Mouse (Mus musculus) intestine, embryonic 14.5 days (tissue): ENCODE data around the gene Cdkl2. TPM values are rescaled to one million over a fixed set of nuclear protein-coding genes. Genes with fewer than 3 reads are reported as not detected.

Experiments used
- ATAC-seq: fragments of 200-750 bp; cut with Nextera tagmentation; replicated peaks from 2 replicates; pipeline ENCODE4 v1.8.0; 2017; ENCODE audit warnings: low read depth, moderate number of reproducible peaks, moderate TSS enrichment, moderate library complexity; ENCODE audit not compliant: low FRiP score, low TSS enrichment
- DNase-seq: peaks from one replicate; pipeline ENCODE4 v3.0.0-alpha.2; 2018; ENCODE audit warnings: low spot score
- H3K27ac ChIP-seq: fragments of 300-500 bp; sonication (generic); 2 replicates; pipeline ENCODE4 v1.5.1; 2014; ENCODE audit warnings: low read depth, mild to moderate bottlenecking, control low read depth
- H3K27me3 ChIP-seq: fragments of 300-500 bp; sonication (generic); replicated peaks from 2 replicates; pipeline ENCODE4 v1.6.1; 2014; ENCODE audit warnings: low read length, control low read depth; ENCODE audit not compliant: control insufficient read depth, insufficient read depth
- H3K36me3 ChIP-seq: fragments of 300-500 bp; sonication (generic); 2 replicates; pipeline ENCODE4 v1.6.1; 2014; ENCODE audit warnings: low read length, control low read depth; ENCODE audit not compliant: control insufficient read depth, insufficient read depth
- H3K4me1 ChIP-seq: fragments of 300-500 bp; sonication (generic); replicated peaks from 2 replicates; pipeline ENCODE4 v1.6.1; 2014; ENCODE audit warnings: low read length, control low read depth, mixed read lengths; ENCODE audit not compliant: control insufficient read depth, insufficient read depth
- H3K4me2 ChIP-seq: fragments of 300-500 bp; sonication (generic); 2 replicates; pipeline ENCODE4 v1.6.1; 2014; ENCODE audit warnings: low read length
- H3K4me3 ChIP-seq: fragments of 300-500 bp; sonication (generic); 2 replicates; pipeline ENCODE4 v1.5.1; 2014; ENCODE audit warnings: low read depth, low read length, control low read depth, mixed read lengths
- H3K9ac ChIP-seq: fragments of 300-500 bp; sonication (generic); 2 replicates; pipeline ENCODE4 v1.6.1; 2014; ENCODE audit warnings: mild to moderate bottlenecking, low read length
- H3K9me3 ChIP-seq: fragments of 300-500 bp; sonication (generic); 2 replicates; pipeline ENCODE4 v1.6.1; 2016; ENCODE audit warnings: low read length, control low read depth; ENCODE audit not compliant: control insufficient read depth
- WGBS: fragments of 180-500 bp; shearing (Covaris S2); extraction: QIAGEN DNeasy Blood & Tissue Kit; methylation state at CpG from one replicate; pipeline ENCODE4 v1.1.7; 2014; 5-methylcytosine and 5-hydroxymethylcytosine counted together
- polyA plus RNA-seq: library from polyadenylated mRNA; unstranded; fragments of >200 nt; fragmentation: Nextera tagmentation; extraction: Ambion mirVana; gene quantifications from 2 replicates; pipeline ENCODE4 v1.2.1, GENCODE M21; 2014

The Cdkl2 gene
- polyA plus RNA-seq, 1 experiment from 2014 or later = 2.5 TPM

DNA sequence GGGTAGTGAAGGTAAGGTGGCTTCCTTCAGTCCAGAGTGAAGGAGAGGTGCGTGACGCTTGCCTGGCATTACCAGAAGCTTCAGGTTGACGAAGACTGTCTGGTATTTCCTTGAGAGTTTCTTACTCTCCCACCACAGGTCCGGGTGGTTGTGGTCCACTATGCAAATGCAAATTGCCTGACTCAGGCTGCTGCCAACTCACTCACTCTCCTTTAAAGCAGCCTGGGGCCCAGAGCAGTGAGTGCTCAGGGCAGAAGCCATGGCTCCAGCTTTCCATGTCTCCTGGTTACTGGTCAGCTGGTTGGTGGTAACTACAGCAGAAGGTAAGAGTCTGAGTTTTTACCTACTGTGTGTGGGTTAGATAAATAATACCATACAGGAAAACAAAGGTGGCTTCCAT lies 56.4 kb downstream of the Cdkl2 start, which contains the start of gene Odaph:
Odaph (plus strand) TSS at position 240 of the 400 bp plus-strand sequence.
- 74% methylated on average over 4 of the region's 4 CpGs for WGBS
- no peak within 1 kb of the TSS for H3K4me3 ChIP-seq
- no peaks in the 10 kb centered on the region for H3K36me3 ChIP-seq
- no peaks in the 10 kb centered on the region for H3K4me1 ChIP-seq
- H3K27me3 ChIP-seq = no peaks in the 10 kb centered on the region
- ATAC-seq = no peak
- no peaks in the 10 kb centered on the region for H3K9me3 ChIP-seq
- H3K27ac ChIP-seq = no peak within 1 kb of the TSS
- DNase-seq = no peak
- H3K4me2 ChIP-seq = no peak within 1 kb of the TSS
- H3K9ac ChIP-seq = no peak within 1 kb of the TSS

DNA sequence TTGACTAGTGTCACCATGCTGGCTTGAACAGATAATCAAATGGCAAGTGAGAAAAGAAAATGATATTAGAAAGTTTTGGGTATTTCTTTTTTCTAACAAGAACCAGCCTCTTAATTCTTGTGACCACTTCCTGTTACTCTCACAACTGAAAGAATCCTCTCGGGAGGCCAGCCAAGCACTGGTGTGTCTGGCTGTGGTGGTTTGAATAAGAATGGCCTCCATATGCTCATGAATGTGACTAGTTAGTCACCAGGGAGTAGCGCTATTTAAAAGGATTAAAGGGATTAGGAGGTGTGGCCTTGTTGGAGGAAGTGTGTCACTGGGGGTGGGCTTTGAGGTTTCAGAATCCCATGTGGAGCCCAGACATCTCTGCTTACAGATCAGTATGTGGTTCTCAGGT lies 58.0 kb downstream of the Cdkl2 start:
- Histone ChIP-seq H3K4me1 (no peaks in the 10 kb centered on the region), H3K4me2 (no peak overlapping the region), H3K9me3 (no peaks in the 10 kb centered on the region), H3K9ac (no peak overlapping the region), H3K36me3 (no peaks in the 10 kb centered on the region), H3K27ac (no peak overlapping the region), H3K27me3 (no peaks in the 10 kb centered on the region), H3K4me3 (no peak overlapping the region)
- 71% methylated on average over 2 of the region's 2 CpGs for WGBS
- ATAC-seq (no peak), DNase-seq (no peak)

DNA sequence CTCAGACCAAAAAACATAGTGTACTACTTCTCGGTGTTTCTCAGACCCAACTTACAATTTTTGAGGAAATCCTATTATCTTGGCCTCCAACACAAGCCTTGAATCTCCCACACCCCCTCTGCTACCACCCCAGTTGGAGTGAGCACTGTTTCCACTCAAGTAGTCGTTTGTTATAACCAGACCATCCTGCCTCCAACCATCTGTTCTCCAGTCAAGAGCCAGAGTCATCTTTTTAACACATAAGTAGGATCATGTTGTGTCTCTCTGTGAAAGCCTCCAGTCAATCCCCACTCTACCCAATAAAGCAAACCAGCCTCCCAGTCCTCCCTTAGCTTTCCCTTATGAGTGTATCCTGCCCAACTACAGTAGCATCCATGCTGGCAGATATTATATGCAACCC lies 60.2 kb downstream of the Cdkl2 start:
- WGBS = 61% methylated on average over 2 of the region's 2 CpGs
- Histone ChIP-seq H3K36me3 (no peaks in the 10 kb centered on the region), H3K9ac (no peak overlapping the region), H3K27me3 (no peaks in the 10 kb centered on the region), H3K9me3 (no peaks in the 10 kb centered on the region), H3K27ac (no peak overlapping the region), H3K4me3 (no peak overlapping the region), H3K4me1 (no peaks in the 10 kb centered on the region), H3K4me2 (no peak overlapping the region)
- DNase-seq (no peak), ATAC-seq (no peak)

DNA sequence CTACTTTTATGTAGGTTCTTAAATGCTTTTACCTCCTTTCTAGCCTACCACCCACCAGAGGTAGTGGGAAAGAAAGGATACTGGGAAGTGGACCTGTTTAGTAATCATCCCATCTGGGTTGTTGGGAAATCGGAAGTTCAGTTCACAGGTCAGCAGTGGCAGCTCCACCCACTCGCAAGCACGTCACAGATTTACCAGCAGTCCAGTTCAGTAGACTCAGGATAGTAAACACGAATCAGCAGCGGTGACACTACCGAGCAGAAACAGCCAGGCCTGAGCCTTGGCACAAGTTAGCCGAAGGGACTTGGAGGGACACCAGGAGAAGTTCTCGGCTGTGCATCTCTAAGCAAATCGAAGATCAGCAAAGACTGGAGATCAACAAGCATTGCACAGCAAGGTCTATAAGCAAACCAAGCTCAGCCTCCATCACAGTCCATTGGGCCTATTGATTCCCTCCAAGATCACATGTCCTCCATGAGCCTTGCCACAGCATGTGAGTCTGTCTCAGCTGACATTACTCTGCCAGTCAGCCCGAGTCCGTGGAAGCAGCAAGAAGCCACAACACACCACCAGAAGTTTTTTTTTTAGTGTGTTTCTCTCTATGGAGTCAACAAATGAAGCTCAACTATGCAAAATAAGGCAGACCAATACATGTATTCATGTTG lies 62.4 kb downstream of the Cdkl2 start:
- 88% methylated on average over 11 of the region's 11 CpGs for WGBS

DNA sequence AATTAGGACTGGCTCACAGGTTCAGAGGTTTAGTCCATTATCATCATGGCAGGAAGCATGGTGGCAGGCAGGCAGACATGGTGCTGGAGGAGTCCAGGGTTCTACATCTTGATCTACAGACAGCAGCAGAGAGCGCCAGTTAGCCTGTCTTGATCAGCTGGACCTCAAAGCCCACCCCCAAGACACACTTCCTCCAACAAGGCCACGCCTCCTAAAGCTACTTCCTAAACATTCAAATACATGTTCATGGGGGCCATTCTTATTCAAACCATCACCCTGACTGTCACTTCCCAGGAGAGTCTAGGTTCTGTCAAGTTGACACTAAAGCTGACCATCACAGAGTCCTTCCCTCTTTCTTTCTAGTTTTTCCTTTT lies 66.3 kb downstream of the Cdkl2 start:
- H3K4me1 ChIP-seq = no peaks in the 10 kb centered on the region
- no peak overlapping the region for H3K9ac ChIP-seq
- H3K4me2 ChIP-seq = no peak overlapping the region
- DNase-seq = no peak
- no peak for ATAC-seq
- no peaks in the 10 kb centered on the region for H3K9me3 ChIP-seq
- 82% methylated on average over 2 of the region's 2 CpGs for WGBS
- no peak overlapping the region for H3K27ac ChIP-seq
- no peak overlapping the region for H3K4me3 ChIP-seq
- no peaks in the 10 kb centered on the region for H3K27me3 ChIP-seq
- no peaks in the 10 kb centered on the region for H3K36me3 ChIP-seq

More for the DNA sequence above, 62.4 kb downstream of the Cdkl2 start:
- Histone ChIP-seq H3K4me3 (no peak overlapping the region), H3K4me1 (no peaks in the 10 kb centered on the region), H3K27ac (no peak overlapping the region), H3K9me3 (no peaks in the 10 kb centered on the region), H3K4me2 (no peak overlapping the region), H3K36me3 (no peaks in the 10 kb centered on the region), H3K9ac (no peak overlapping the region), H3K27me3 (no peaks in the 10 kb centered on the region)
- ATAC-seq (no peak), DNase-seq (no peak)

DNA sequence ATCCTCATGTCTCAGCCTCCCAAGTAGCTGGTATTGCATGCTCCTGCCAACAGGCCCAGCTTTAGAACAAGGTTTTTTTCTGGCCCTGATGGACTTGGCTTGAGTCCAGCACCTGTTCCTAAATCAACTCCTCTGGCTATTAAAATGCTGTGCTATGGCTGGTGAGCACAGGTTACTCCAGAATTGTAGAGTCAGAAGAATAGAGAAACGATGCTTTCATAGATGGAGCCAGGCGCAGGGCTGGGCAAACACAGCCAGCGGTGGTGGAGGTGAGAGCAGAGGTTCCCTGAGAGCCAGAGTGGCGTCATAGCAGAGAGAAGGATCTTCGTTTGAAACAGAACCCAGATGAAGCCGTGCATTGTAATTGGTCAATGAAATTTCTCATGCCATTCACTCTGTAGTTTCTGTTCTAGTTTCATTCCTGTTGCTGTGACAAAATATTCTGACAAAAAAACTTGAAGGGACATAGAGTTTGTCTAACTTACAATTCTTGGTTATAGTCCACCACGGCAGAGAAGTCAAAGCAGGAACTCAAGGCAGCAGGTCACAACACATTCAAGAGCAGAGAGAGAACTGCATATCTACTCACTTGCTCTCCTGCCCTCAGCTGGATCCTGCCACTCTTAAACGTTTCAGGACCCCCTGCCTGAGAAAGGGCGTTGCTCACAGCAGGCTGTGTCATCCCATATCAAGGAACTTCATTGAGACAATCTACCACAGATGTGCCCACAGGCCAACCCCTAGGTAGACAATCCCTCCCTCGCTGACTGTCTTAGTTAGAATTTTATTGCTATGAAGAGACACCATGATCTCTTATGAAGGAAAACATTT lies 66.9 kb downstream of the Cdkl2 start:
- no peak overlapping the region for H3K4me2 ChIP-seq
- ATAC-seq (no peak), DNase-seq (no peak)
- WGBS = 79% methylated on average over 10 of the region's 10 CpGs
- H3K9me3 ChIP-seq = no peaks in the 10 kb centered on the region
- H3K4me1 ChIP-seq = no peaks in the 10 kb centered on the region
- no peak overlapping the region for H3K4me3 ChIP-seq
- no peak overlapping the region for H3K9ac ChIP-seq
- no peak overlapping the region for H3K27ac ChIP-seq
- no peaks in the 10 kb centered on the region for H3K36me3 ChIP-seq
- H3K27me3 ChIP-seq = no peaks in the 10 kb centered on the region

DNA sequence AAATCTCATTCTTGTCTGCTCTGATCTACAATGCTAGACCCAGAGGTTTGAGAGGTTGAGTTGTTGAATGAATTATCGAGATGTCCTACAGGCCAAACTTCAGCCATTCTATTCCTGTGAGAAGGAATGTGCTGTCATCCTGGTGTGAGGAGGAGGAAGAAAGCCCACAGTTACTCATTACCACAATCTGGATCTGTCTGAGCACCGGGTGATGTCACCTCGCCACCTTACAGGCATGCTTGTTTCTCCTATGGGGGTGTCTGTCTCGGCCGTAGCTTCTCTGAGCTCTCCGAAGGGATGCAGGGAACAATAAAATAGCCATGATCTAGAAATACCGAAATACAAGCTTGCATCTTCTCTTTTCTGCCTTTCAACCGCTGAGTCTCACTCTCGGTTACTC lies 67.9 kb downstream of the Cdkl2 start:
- no peak overlapping the region for H3K4me2 ChIP-seq
- H3K9me3 ChIP-seq = no peaks in the 10 kb centered on the region
- no peaks in the 10 kb centered on the region for H3K4me1 ChIP-seq
- no peak for DNase-seq
- no peaks in the 10 kb centered on the region for H3K27me3 ChIP-seq
- H3K36me3 ChIP-seq = no peaks in the 10 kb centered on the region
- H3K27ac ChIP-seq = no peak overlapping the region
- ATAC-seq = no peak
- no peak overlapping the region for H3K9ac ChIP-seq
- WGBS = 82% methylated on average over 9 of the region's 9 CpGs
- H3K4me3 ChIP-seq = no peak overlapping the region

DNA sequence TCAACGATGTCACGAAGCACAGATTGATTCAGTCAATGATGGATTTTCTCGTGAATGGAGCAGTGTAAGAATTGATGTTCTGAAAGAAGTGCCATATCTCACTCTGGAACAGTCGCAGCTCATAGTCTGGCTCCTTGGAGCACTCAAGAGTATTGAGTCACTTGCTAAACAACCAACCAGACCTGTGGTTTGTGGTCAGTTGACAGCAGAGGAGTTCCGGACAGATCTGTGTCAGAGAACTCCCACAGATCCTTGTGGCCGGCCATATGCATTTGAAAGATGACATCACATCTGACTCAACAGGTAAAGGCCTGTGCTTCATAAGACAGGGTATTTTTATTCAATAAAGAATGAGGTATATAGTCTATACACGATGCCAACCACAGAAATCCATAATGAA lies 69.7 kb downstream of the Cdkl2 start:
- Histone ChIP-seq H3K9me3 (no peaks in the 10 kb centered on the region), H3K27me3 (no peaks in the 10 kb centered on the region), H3K36me3 (peaks cover 5% of the 10 kb centered on the region), H3K27ac (no peak overlapping the region), H3K4me3 (no peak overlapping the region), H3K4me1 (no peaks in the 10 kb centered on the region), H3K4me2 (no peak overlapping the region), H3K9ac (no peak overlapping the region)
- WGBS = 90% methylated on average over 7 of the region's 7 CpGs
- ATAC-seq (no peak), DNase-seq (no peak)

DNA sequence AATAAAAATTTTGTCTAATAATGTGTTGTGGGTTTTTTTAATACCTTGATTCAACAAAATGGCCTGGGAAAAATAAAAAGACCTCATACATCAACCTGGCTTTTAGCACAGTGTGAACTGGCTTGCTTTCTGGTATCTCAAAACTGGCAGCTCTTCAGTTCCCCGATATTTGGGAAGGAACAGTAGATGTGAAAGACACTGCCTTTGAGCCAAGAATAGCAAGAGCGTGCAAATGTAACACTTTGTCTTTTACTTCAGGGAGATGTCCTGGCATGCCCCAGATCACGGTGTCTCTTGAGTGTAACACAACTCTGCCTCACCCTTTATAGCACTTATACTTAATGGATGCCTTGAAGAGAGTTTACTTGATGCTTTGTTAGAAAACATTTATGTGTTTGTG lies 71.6 kb downstream of the Cdkl2 start:
- no peaks in the 10 kb centered on the region for H3K27me3 ChIP-seq
- H3K9ac ChIP-seq = no peak overlapping the region
- ATAC-seq (no peak), DNase-seq (no peak)
- H3K9me3 ChIP-seq = no peaks in the 10 kb centered on the region
- H3K36me3 ChIP-seq = peaks cover 5% of the 10 kb centered on the region
- 91% methylated on average over 3 of the region's 3 CpGs for WGBS
- H3K4me2 ChIP-seq = no peak overlapping the region
- no peak overlapping the region for H3K4me3 ChIP-seq
- H3K4me1 ChIP-seq = no peaks in the 10 kb centered on the region
- H3K27ac ChIP-seq = no peak overlapping the region
